Mouse (Mus musculus): Measurements from ENCODE around the gene Ankle1.

GRCm38 (mm10) chr8:71397701-71398100, 8.1 kb upstream of the Ankle1 start:
- TF ChIP-seq POLR2A (IDR thresholded peaks at IDR 0.05; ENCODE audit: low read depth, low read length) = no peak
- no peak for TF ChIP-seq CTCF (IDR thresholded peaks at IDR 0.05; ENCODE audit: borderline replicate concordance, insufficient read depth, low read length)
